Mouse (Mus musculus) embryonic facial prominence, embryonic 14.5 days (tissue): ENCODE measurements around the gene Adamts14. TPM values are rescaled to one million over a fixed set of nuclear protein-coding genes. Genes with fewer than 3 reads are reported as not detected.
A peak's percentile ranks its signal among the peaks of the same experiment; 100 is the strongest.

Experiments
- ATAC-seq: fragments of 200-750 bp; cut with Nextera tagmentation; 2 replicates; pipeline ENCODE4 v1.8.0; 2017; ENCODE audit warnings: low read depth, moderate number of reproducible peaks, moderate TSS enrichment
- DNase-seq: peaks from one replicate; pipeline ENCODE4 v3.0.0-alpha.2; 2015; ENCODE audit warnings: low spot score
- H3K27ac ChIP-seq: fragments of 300-500 bp; sonication (generic); replicated peaks from 2 replicates; pipeline ENCODE4 v1.5.1; 2014; ENCODE audit warnings: low read depth, mild to moderate bottlenecking, low read length, moderate library complexity
- H3K27me3 ChIP-seq: fragments of 300-500 bp; sonication (generic); replicated peaks from 2 replicates; pipeline ENCODE4 v1.6.1; 2014; ENCODE audit warnings: low read length; ENCODE audit not compliant: control insufficient read depth, insufficient read depth
- H3K36me3 ChIP-seq: fragments of 300-500 bp; sonication (generic); 2 replicates; pipeline ENCODE4 v1.6.1; 2014; ENCODE audit warnings: low read length, mixed read lengths; ENCODE audit not compliant: control insufficient read depth, insufficient read depth
- H3K4me1 ChIP-seq: fragments of 300-500 bp; sonication (generic); 2 replicates; pipeline ENCODE4 v1.6.1; 2014; ENCODE audit warnings: antibody characterized with exemption, low read length; ENCODE audit not compliant: control insufficient read depth, insufficient read depth
- H3K4me2 ChIP-seq: fragments of 300-500 bp; sonication (generic); 2 replicates; pipeline ENCODE4 v1.6.1; 2014; ENCODE audit warnings: low read depth, mild to moderate bottlenecking, low read length, moderate library complexity, mixed read lengths
- H3K4me3 ChIP-seq: fragments of 300-500 bp; sonication (generic); 2 replicates; pipeline ENCODE4 v1.5.1; 2014; ENCODE audit warnings: low read depth, mild to moderate bottlenecking, low read length
- H3K9ac ChIP-seq: fragments of 300-500 bp; sonication (generic); 2 replicates; pipeline ENCODE4 v1.6.1; 2014; ENCODE audit warnings: low read depth, mild to moderate bottlenecking, low read length, moderate library complexity, mixed read lengths
- H3K9me3 ChIP-seq: fragments of 300-500 bp; sonication (generic); 2 replicates; pipeline ENCODE4 v1.6.1; 2016; ENCODE audit warnings: low read length; ENCODE audit not compliant: control insufficient read depth
- WGBS: fragments of 180-500 bp; shearing (Covaris S2); extraction: QIAGEN DNeasy Blood & Tissue Kit; methylation state at CpG from one replicate; pipeline ENCODE4 v1.1.7; 2014; 5-methylcytosine and 5-hydroxymethylcytosine counted together
- polyA plus RNA-seq: library from polyadenylated mRNA; unstranded; fragments of >200 nt; fragmentation: Nextera tagmentation; extraction: Ambion mirVana; gene quantifications from 2 replicates; pipeline ENCODE4 v1.2.1, GENCODE M21; 2014

Adamts14 gene
- polyA plus RNA-seq, 1 experiment from 2014 or later: 7.3 TPM

DNA sequence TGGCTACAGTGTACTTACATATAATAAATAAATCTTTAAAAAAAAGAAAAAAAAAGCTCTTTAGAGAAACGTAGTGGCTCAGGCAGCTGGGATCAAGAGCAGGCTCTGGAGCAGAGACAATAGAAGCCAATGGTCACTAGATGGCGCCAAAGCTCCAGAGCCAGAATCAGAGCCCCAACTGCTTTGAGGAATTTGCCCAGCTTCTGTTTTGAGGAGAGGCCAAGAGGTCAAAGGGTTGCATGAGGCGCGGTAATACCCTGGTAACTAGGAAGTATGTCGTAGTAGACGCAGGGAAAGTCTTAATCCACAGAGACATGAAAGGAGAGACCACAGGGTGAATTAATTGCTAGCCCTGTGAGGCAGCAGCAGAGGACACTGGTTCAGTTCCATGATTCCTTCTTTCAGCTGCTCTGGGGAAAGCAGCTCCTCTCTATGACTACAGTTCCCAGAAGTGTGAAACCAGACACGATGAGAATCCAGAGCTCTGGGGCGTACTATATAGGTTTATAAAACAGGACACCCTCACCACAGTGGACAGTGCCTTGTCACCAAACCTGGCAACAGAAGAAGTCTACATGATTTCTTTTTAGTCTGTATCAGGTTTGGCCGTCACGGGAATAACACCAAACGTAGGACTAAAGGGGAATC, 73.5 kb downstream of the Adamts14 start:
- ATAC-seq: peak; percentile 56
- DNase-seq: peak; percentile 87
- no peak overlapping the region for H3K27ac ChIP-seq
- H3K9me3 ChIP-seq: no peaks in the 10 kb centered on the region
- no peaks in the 10 kb centered on the region for H3K27me3 ChIP-seq
- no peak overlapping the region for H3K4me2 ChIP-seq
- no peaks in the 10 kb centered on the region for H3K36me3 ChIP-seq
- H3K4me3 ChIP-seq: no peak overlapping the region
- H3K9ac ChIP-seq: no peak overlapping the region
- H3K4me1 ChIP-seq: no peaks in the 10 kb centered on the region
- 19% methylated on average over 11 of the region's 11 CpGs for WGBS

- Histone ChIP-seq H3K9ac (no peak overlapping the region), H3K4me3 (no peak overlapping the region), H3K4me1 (no peaks in the 10 kb centered on the region), H3K27ac (no peak overlapping the region), H3K27me3 (no peaks in the 10 kb centered on the region), H3K4me2 (no peak overlapping the region), H3K9me3 (no peaks in the 10 kb centered on the region), H3K36me3 (no peaks in the 10 kb centered on the region)
- ATAC-seq (no peak), DNase-seq (no peak)
- 87% methylated on average over 5 of the region's 5 CpGs for WGBS
Measured at GRCm38 (mm10) chr10:61195718-61196291, 77.4 kb downstream of the Adamts14 start.

- Histone ChIP-seq H3K36me3 (no peaks in the 10 kb centered on the region), H3K4me3 (no peak overlapping the region), H3K9me3 (no peaks in the 10 kb centered on the region), H3K4me1 (no peaks in the 10 kb centered on the region), H3K4me2 (no peak overlapping the region), H3K9ac (no peak overlapping the region), H3K27me3 (no peaks in the 10 kb centered on the region), H3K27ac (no peak overlapping the region)
- DNase-seq (no peak), ATAC-seq (no peak)
- 74% methylated on average over 8 of the region's 8 CpGs for WGBS
Measured at GRCm38 (mm10) chr10:61195216-61195615, 78.0 kb downstream of the Adamts14 start.

DNA sequence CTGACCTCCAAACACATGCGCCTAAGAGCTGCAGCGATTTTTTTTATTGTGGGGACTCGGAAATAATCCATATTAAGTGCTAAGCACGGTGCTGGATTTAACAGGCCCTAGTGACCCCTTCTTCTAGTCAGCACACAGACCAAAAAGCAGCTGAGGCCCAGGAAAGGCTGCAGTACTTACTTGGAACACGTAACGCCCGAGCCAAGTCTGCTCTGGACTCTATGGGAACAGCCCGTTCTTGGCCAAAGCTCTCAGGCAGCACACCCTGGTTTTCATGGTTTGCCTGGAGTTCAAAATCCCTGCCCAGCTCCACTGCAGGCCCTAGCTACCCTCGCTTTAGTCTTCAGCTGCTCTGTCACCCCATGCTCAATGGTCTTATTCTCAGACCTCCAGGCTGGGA, 78.6 kb downstream of the Adamts14 start:
- 68% methylated on average over 8 of the region's 9 CpGs for WGBS
- no peak overlapping the region for H3K4me2 ChIP-seq
- H3K27me3 ChIP-seq: no peaks in the 10 kb centered on the region
- ATAC-seq: no peak
- no peaks in the 10 kb centered on the region for H3K4me1 ChIP-seq
- no peak overlapping the region for H3K9ac ChIP-seq
- H3K36me3 ChIP-seq: no peaks in the 10 kb centered on the region
- no peak for DNase-seq
- H3K9me3 ChIP-seq: no peaks in the 10 kb centered on the region
- no peak overlapping the region for H3K27ac ChIP-seq
- H3K4me3 ChIP-seq: no peak overlapping the region

DNA sequence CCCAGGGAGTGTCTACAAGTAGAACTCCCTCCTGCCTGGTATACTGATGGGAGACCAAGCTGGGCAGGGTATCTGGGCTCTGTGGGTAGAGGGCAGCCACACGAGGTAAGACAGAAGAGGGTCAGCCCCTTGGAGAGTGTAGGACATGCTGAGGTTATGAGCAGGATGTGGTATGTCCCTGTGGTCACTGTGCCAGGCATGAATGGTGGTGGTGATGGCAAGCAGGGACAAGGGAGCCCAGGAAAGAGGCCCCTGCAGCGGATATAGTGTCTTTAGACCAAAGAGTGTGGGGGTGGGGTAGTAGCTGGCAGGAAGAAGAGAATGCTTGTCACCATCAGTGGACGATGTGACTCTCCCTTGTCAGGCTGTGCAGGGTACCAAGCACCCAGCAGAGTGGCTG, 85.2 kb downstream of the Adamts14 start:
- Histone ChIP-seq H3K27ac (no peak overlapping the region), H3K4me2 (no peak overlapping the region), H3K4me1 (no peaks in the 10 kb centered on the region), H3K27me3 (no peaks in the 10 kb centered on the region), H3K9me3 (no peaks in the 10 kb centered on the region), H3K9ac (no peak overlapping the region), H3K4me3 (no peak overlapping the region), H3K36me3 (no peaks in the 10 kb centered on the region)
- DNase-seq: no peak
- 65% methylated on average over 3 of the region's 3 CpGs for WGBS
- no peak for ATAC-seq

- Histone ChIP-seq H3K4me3 (no peak overlapping the region), H3K36me3 (no peaks in the 10 kb centered on the region), H3K4me2 (no peak overlapping the region), H3K9me3 (no peaks in the 10 kb centered on the region), H3K27ac (no peak overlapping the region), H3K27me3 (no peaks in the 10 kb centered on the region), H3K4me1 (no peaks in the 10 kb centered on the region), H3K9ac (no peak overlapping the region)
- DNase-seq (no peak), ATAC-seq (no peak)
- WGBS: 80% methylated on average over 3 of the region's 3 CpGs
Measured at GRCm38 (mm10) chr10:61187001-61187400, 86.2 kb downstream of the Adamts14 start.

GRCm38 (mm10) chr10:61179927-61180326, 93.3 kb downstream of the Adamts14 start:
- peak; percentile 14 for DNase-seq
- Histone ChIP-seq H3K27ac (no peak overlapping the region), H3K27me3 (no peaks in the 10 kb centered on the region; the same call in 1 of the 2 replicates), H3K4me1 (peaks cover 4% of the 10 kb centered on the region; the same call in 1 of the 2 replicates), H3K4me2 (no peak overlapping the region), H3K36me3 (no peaks in the 10 kb centered on the region), H3K4me3 (no peak overlapping the region), H3K9me3 (no peaks in the 10 kb centered on the region), H3K9ac (no peak overlapping the region)
- ATAC-seq: no peak
- 58% methylated on average over 6 of the region's 6 CpGs for WGBS

DNA sequence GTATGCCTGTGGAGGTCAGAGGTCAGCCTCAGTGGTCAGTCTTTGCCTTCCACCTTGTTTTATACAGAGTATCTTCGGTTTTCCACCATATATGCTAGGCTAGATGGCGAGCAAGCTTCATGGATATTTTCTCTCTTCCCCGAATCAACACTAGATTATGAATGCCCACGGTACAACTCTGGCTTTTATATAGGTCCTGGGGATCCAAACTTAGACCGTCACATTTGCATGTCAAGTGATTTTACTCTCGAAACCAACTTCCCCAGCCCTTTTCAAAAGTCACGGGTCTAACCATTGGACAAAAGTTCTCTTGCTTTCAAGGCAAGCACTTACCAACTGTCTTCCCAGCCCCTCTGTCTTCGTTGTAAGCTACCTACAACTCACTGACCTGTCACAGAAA, 94.6 kb downstream of the Adamts14 start:
- H3K36me3 ChIP-seq: no peaks in the 10 kb centered on the region
- no peak overlapping the region for H3K4me2 ChIP-seq
- H3K4me3 ChIP-seq: no peak overlapping the region
- H3K27me3 ChIP-seq: no peaks in the 10 kb centered on the region; the same call in 1 of the 2 replicates
- ATAC-seq (no peak), DNase-seq (no peak)
- no peak overlapping the region for H3K27ac ChIP-seq
- peaks cover 4% of the 10 kb centered on the region; the same call in 1 of the 2 replicates for H3K4me1 ChIP-seq
- H3K9ac ChIP-seq: no peak overlapping the region
- H3K9me3 ChIP-seq: no peaks in the 10 kb centered on the region
- 86% methylated on average over 8 of the region's 8 CpGs for WGBS

GRCm38 (mm10) chr10:61177751-61178150, 95.5 kb downstream of the Adamts14 start:
- Histone ChIP-seq H3K4me3 (no peak overlapping the region), H3K9ac (no peak overlapping the region), H3K9me3 (no peaks in the 10 kb centered on the region), H3K36me3 (no peaks in the 10 kb centered on the region), H3K4me1 (peaks cover 4% of the 10 kb centered on the region; the same call in 1 of the 2 replicates), H3K27me3 (no peaks in the 10 kb centered on the region; the same call in 1 of the 2 replicates), H3K4me2 (no peak overlapping the region), H3K27ac (no peak overlapping the region)
- no peak for ATAC-seq
- DNase-seq: no peak
- WGBS: 68% methylated on average over 4 of the region's 4 CpGs
